ENCODE assay signal across 24 mouse cellular contexts in the genomic region with DNA sequence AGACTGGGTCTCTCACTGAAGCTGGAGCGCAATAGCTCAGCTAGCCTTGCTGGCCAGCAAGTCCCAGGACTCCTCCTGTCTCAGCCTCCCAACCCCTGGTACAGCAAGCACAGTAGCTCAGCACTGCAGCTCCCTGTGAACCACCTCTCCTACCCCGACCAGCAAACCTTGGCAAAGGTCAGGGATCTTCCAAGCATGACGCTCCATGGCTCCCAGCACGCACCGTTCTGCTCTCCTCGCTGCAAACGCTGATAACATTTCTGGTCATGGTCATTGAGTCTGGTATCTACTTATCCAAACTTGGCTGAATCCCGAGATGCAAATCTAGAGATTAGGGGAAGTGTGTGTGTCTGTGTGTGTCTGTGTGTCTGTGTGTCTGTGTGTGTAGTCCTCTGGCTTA. TPM values are rescaled to one million over a fixed set of nuclear protein-coding genes. Genes with fewer than 3 reads are reported as not detected.
DNase-seq lines count a peak whose midpoint lies in the region; ATAC-seq and TF ChIP-seq lines count a peak whose summit lies in the region.
"Had no signal": no experiment of that assay in that cellular context is flagged by ENCODE, and none has a peak within 500 bp of the region (broad histone marks: within the 10 kb centered on the region; RNA-seq: fewer than 3 reads in every experiment).

No protein-coding gene starts in this region.

- H3K27ac ChIP-seq in kidney, adult 2 months (ENCODE audit: insufficient read depth, low read depth, low read length) = peak overlapping the region; percentile 42; the same call in 1 of the 2 replicates
- no peak overlapping the region for H3K27ac ChIP-seq in kidney, embryonic 15.5 days
- H3K27ac ChIP-seq in embryonic facial prominence, embryonic 12.5 days = 0 out of 2 replicates have a peak overlapping the region, but pooled peaks have one; percentile 17
- H3K27ac ChIP-seq: forebrain, embryonic 13.5 days; heart, adult 2 months; heart, embryonic 13.5 days; hindbrain, embryonic 13.5 days; kidney, postnatal 0 days; limb, embryonic 15.5 days; liver, embryonic 14.5 days; lung, embryonic 15.5 days had no signal

- no peak overlapping the region for H3K9ac ChIP-seq in kidney, embryonic 15.5 days
- no peak overlapping the region for H3K9ac ChIP-seq in embryonic facial prominence, embryonic 12.5 days
- H3K9ac ChIP-seq: forebrain, embryonic 13.5 days; heart, embryonic 13.5 days; hindbrain, embryonic 13.5 days; limb, embryonic 15.5 days; liver, embryonic 14.5 days; lung, embryonic 15.5 days had no signal

- H3K4me3 ChIP-seq in kidney, adult 2 months (ENCODE audit: insufficient read depth, low read depth, low read length) = no peak overlapping the region
- no peak overlapping the region for H3K4me3 ChIP-seq in kidney, embryonic 15.5 days (replicated peaks)
- H3K4me3 ChIP-seq in embryonic facial prominence, embryonic 12.5 days = peak overlapping the region; percentile 85; the same call in 1 of the 2 replicates
- H3K4me3 ChIP-seq: forebrain, embryonic 13.5 days; heart, adult 2 months; heart, embryonic 13.5 days; hindbrain, embryonic 13.5 days; limb, embryonic 15.5 days; lung, embryonic 15.5 days had no signal

- H3K9me3 ChIP-seq in kidney, embryonic 15.5 days (replicated peaks) = no peaks in the 10 kb centered on the region
- no peaks in the 10 kb centered on the region for H3K9me3 ChIP-seq in embryonic facial prominence, embryonic 12.5 days
- H3K9me3 ChIP-seq: forebrain, embryonic 13.5 days; heart, embryonic 13.5 days; hindbrain, embryonic 13.5 days; limb, embryonic 15.5 days; lung, embryonic 15.5 days had no signal

- H3K4me2 ChIP-seq in kidney, embryonic 15.5 days = no peak overlapping the region
- peak overlapping the region; percentile 48 for H3K4me2 ChIP-seq in embryonic facial prominence, embryonic 12.5 days (replicated peaks)
- H3K4me2 ChIP-seq: forebrain, embryonic 13.5 days; heart, embryonic 13.5 days; hindbrain, embryonic 13.5 days; limb, embryonic 15.5 days; lung, embryonic 15.5 days had no signal

- no peak for TF ChIP-seq POLR2A in kidney, adult 2 months (IDR thresholded peaks at IDR 0.05; ENCODE audit: low read depth, low read length)

- TF ChIP-seq CTCF in kidney, adult 2 months (conservative IDR thresholded peaks at IDR 0.05; ENCODE audit: insufficient read depth, insufficient read length, low read depth, low read length) = no peak

- no peaks in the 10 kb centered on the region for H3K36me3 ChIP-seq in kidney, adult 2 months (ENCODE audit: control insufficient read depth, insufficient read depth, low read length)
- H3K36me3 ChIP-seq in kidney, embryonic 15.5 days = peaks cover 9% of the 10 kb centered on the region
- H3K36me3 ChIP-seq in embryonic facial prominence, embryonic 12.5 days = peaks cover 34% of the 10 kb centered on the region
- H3K36me3 ChIP-seq: heart, embryonic 13.5 days; hindbrain, embryonic 13.5 days; lung, embryonic 15.5 days had no signal

- no peaks in the 10 kb centered on the region for H3K4me1 ChIP-seq in kidney, adult 2 months (ENCODE audit: control insufficient read depth, insufficient read depth, low read length)
- peaks cover 33% of the 10 kb centered on the region for H3K4me1 ChIP-seq in kidney, embryonic 15.5 days
- peaks cover 19% of the 10 kb centered on the region for H3K4me1 ChIP-seq in embryonic facial prominence, embryonic 12.5 days

- DNase-seq in adrenal gland, adult (ENCODE audit: inconsistent age in 2 of 2, low spot score in 1 of 2) = peak; percentile 59 to 77
- no peak for DNase-seq in adrenal gland, postnatal 25 days
- DNase-seq in kidney, adult 2 months = peak; percentile 63
- DNase-seq in kidney, postnatal 10 days = peak; percentile 39
- no peak for DNase-seq in B cell, adult 2 months
- no peak for DNase-seq in Muller cell, postnatal 12 days (ENCODE audit: inconsistent ontology term)
- DNase-seq: cerebellum, adult 11 months; cerebellum, adult 9-11 months; gastrocnemius, postnatal 36 days; heart, adult 2 months; layer of hippocampus, adult 9-11 months; left cerebral cortex, postnatal 4 days; lung, postnatal 36 days; thymus, adult 18-20 months had no signal

- ATAC-seq in kidney, embryonic 15.5 days (replicated peaks; ENCODE audit: low FRiP score) = no peak
- no peak for ATAC-seq in embryonic facial prominence, embryonic 12.5 days (ENCODE audit: insufficient number of reproducible peaks, insufficient read depth, low FRiP score, low TSS enrichment)
- ATAC-seq: forebrain, embryonic 13.5 days had no signal

- H3K27me3 ChIP-seq in kidney, adult 2 months (replicated peaks; ENCODE audit: control insufficient read depth, insufficient read depth, low read length) = no peaks in the 10 kb centered on the region
- H3K27me3 ChIP-seq in kidney, embryonic 15.5 days = peaks cover 27% of the 10 kb centered on the region
- no peaks in the 10 kb centered on the region for H3K27me3 ChIP-seq in embryonic facial prominence, embryonic 12.5 days

- 36% methylated on average over 8 of the region's 8 CpGs for WGBS in kidney, adult 2 months
- WGBS in kidney, embryonic 15.5 days = 49% methylated on average over 8 of the region's 8 CpGs
- 89% methylated on average over 8 of the region's 8 CpGs for WGBS in embryonic facial prominence, embryonic 12.5 days

RNA-seq across cellular contexts. Expression of a gene that starts 2.9 kb away (rescaled TPM):
- 1.0 and 1.6 TPM in 2 replicates for total RNA-seq in adrenal gland, postnatal 25 days (2021)
- polyA plus RNA-seq in kidney, adult 2 months (2012; rRNA removed) = 5.6 and 8.5 TPM in 2 replicates
- polyA plus RNA-seq in kidney, embryonic 15.5 days (2015; fragmentation: Nextera tagmentation; extraction: Ambion mirVana) = 51.1 and 62.5 TPM in 2 replicates
- polyA plus RNA-seq in embryonic facial prominence, embryonic 12.5 days (2016; fragmentation: Nextera tagmentation; extraction: Ambion mirVana) = 239 and 242 TPM in 2 replicates
- total RNA-seq: common myeloid progenitor, adult 5-6 weeks had no signal

RNA-seq across cellular contexts. Expression of a gene that starts 27.8 kb away (rescaled TPM):
- 31.3 and 35.6 TPM in 2 replicates for total RNA-seq in adrenal gland, postnatal 25 days (2021)
- 23.3 and 26.5 TPM in 2 replicates for polyA plus RNA-seq in kidney, adult 2 months (2012; rRNA removed)
- polyA plus RNA-seq in kidney, embryonic 15.5 days (2015; fragmentation: Nextera tagmentation; extraction: Ambion mirVana) = 74.0 and 78.8 TPM in 2 replicates
- 67.9 and 70.2 TPM in 2 replicates for polyA plus RNA-seq in embryonic facial prominence, embryonic 12.5 days (2016; fragmentation: Nextera tagmentation; extraction: Ambion mirVana)

Comparison
In these comparisons a context has a peak if more than half of its experiments do, and no peak if none do; other contexts are left out.
1. DNase-seq: peak in adrenal gland, adult (2 of 2), kidney, adult 2 months (single experiment) and kidney, postnatal 10 days (single experiment); none in adrenal gland, postnatal 25 days (single experiment), B cell, adult 2 months (0 of 2) and Muller cell, postnatal 12 days (single experiment).